Mouse (Mus musculus): ENCODE data around the gene Flnb. TPM values are rescaled to one million over a fixed set of nuclear protein-coding genes. Genes with fewer than 3 reads are reported as not detected.
A peak's percentile ranks its signal among the peaks of the same experiment; 100 is the strongest.

Gene Flnb
- total and polyA plus RNA-seq, 3 experiments = 0.43 to 2.0 (median 1.8) TPM

- no peak for ATAC-seq (ENCODE audit: extremely low read depth, insufficient number of reproducible peaks, low FRiP score, poor library complexity, severe bottlenecking)
- H3K36me3 ChIP-seq (replicated peaks) = peaks cover 15% of the 10 kb centered on the region
Observed at GRCm38 (mm10) chr14:7943801-7944135, 126.0 kb downstream of the Flnb start.

GRCm38 (mm10) chr14:7944349-7945039 lies 126.7 kb downstream of the Flnb start:
- Histone ChIP-seq H3K27me3 (ENCODE audit: insufficient read depth, low read length) (peaks cover 5% of the 10 kb centered on the region; the same call in 1 of the 2 replicates), H3K36me3 (replicated peaks) (peaks cover 15% of the 10 kb centered on the region), H3K4me1 (ENCODE audit: insufficient read depth, low read depth, low read length) (peaks cover 63% of the 10 kb centered on the region), H3K4me3 (ENCODE audit: low read depth, low read length) (no peak overlapping the region; the same call in 1 of the 2 replicates), H3K9me3 (replicated peaks) (no peaks in the 10 kb centered on the region)
- TF ChIP-seq CTCF (IDR thresholded peaks at IDR 0.05; ENCODE audit: low read depth, low read length) = peak; percentile 25; the same call in 1 of the 2 replicates
- no peak for TF ChIP-seq POLR2AphosphoS5 (IDR thresholded peaks at IDR 0.05; ENCODE audit: insufficient replicate concordance, low read depth, low read length)
- peak; percentile 48 for ATAC-seq (ENCODE audit: extremely low read depth, insufficient number of reproducible peaks, low FRiP score, poor library complexity, severe bottlenecking)
- DNase-seq (ENCODE audit: low spot score) = peak; percentile 28

More at GRCm38 (mm10) chr14:7943801-7944135, 126.0 kb downstream of the Flnb start:
- Histone ChIP-seq H3K4me3 (ENCODE audit: low read depth, low read length) (no peak overlapping the region), H3K4me1 (ENCODE audit: insufficient read depth, low read depth, low read length) (peaks cover 62% of the 10 kb centered on the region), H3K9me3 (replicated peaks) (no peaks in the 10 kb centered on the region), H3K27me3 (ENCODE audit: insufficient read depth, low read length) (peaks cover 5% of the 10 kb centered on the region; the same call in 1 of the 2 replicates)
- no peak for DNase-seq (ENCODE audit: low spot score)
- no peak for TF ChIP-seq GATA1 (IDR thresholded peaks at IDR 0.05; ENCODE audit: borderline replicate concordance, low read length)
- no peak for TF ChIP-seq TAL1 (conservative IDR thresholded peaks at IDR 0.05; ENCODE audit: low read depth, low read length)
- TF ChIP-seq CTCF (IDR thresholded peaks at IDR 0.05; ENCODE audit: low read depth, low read length) = no peak
- no peak for TF ChIP-seq GATA2 (IDR thresholded peaks at IDR 0.05; ENCODE audit: borderline replicate concordance, low read depth, low read length)
- no peak for TF ChIP-seq POLR2AphosphoS5 (IDR thresholded peaks at IDR 0.05; ENCODE audit: insufficient replicate concordance, low read depth, low read length)

GRCm38 (mm10) chr14:7945261-7945660 lies 127.5 kb downstream of the Flnb start:
- DNase-seq (ENCODE audit: low spot score) (no peak), ATAC-seq (ENCODE audit: extremely low read depth, insufficient number of reproducible peaks, low FRiP score, poor library complexity, severe bottlenecking) (no peak)
- H3K4me3 ChIP-seq (ENCODE audit: low read depth, low read length) = no peak overlapping the region
- H3K9me3 ChIP-seq (replicated peaks) = no peaks in the 10 kb centered on the region
- H3K27me3 ChIP-seq (ENCODE audit: insufficient read depth, low read length) = peaks cover 9% of the 10 kb centered on the region
- H3K36me3 ChIP-seq (replicated peaks) = peaks cover 18% of the 10 kb centered on the region
- no peak for TF ChIP-seq GATA1 (IDR thresholded peaks at IDR 0.05; ENCODE audit: borderline replicate concordance, low read length)
- peaks cover 57% of the 10 kb centered on the region for H3K4me1 ChIP-seq (ENCODE audit: insufficient read depth, low read depth, low read length)

GRCm38 (mm10) chr14:7951234-7951633 lies 133.5 kb downstream of the Flnb start:
- no peak for ATAC-seq (ENCODE audit: extremely low read depth, insufficient number of reproducible peaks, low FRiP score, poor library complexity, severe bottlenecking)
- Histone ChIP-seq H3K4me3 (ENCODE audit: low read depth, low read length) (no peak overlapping the region), H3K9me3 (replicated peaks) (no peaks in the 10 kb centered on the region), H3K4me1 (ENCODE audit: insufficient read depth, low read depth, low read length) (peaks cover 14% of the 10 kb centered on the region), H3K36me3 (replicated peaks) (peaks cover 9% of the 10 kb centered on the region), H3K27me3 (ENCODE audit: insufficient read depth, low read length) (peaks cover 36% of the 10 kb centered on the region)
- TF ChIP-seq TAL1 (conservative IDR thresholded peaks at IDR 0.05; ENCODE audit: low read depth, low read length) (no peak), GATA1 (IDR thresholded peaks at IDR 0.05; ENCODE audit: borderline replicate concordance, low read length) (no peak), CTCF (IDR thresholded peaks at IDR 0.05; ENCODE audit: low read depth, low read length) (no peak), GATA2 (IDR thresholded peaks at IDR 0.05; ENCODE audit: borderline replicate concordance, low read depth, low read length) (no peak), POLR2AphosphoS5 (IDR thresholded peaks at IDR 0.05; ENCODE audit: insufficient replicate concordance, low read depth, low read length) (no peak)
- no peak for DNase-seq (ENCODE audit: low spot score)

GRCm38 (mm10) chr14:7952610-7953254 lies 135.0 kb downstream of the Flnb start:
- DNase-seq (ENCODE audit: low spot score) (no peak), ATAC-seq (ENCODE audit: extremely low read depth, insufficient number of reproducible peaks, low FRiP score, poor library complexity, severe bottlenecking) (no peak)
- H3K4me3 ChIP-seq (ENCODE audit: low read depth, low read length) = no peak overlapping the region
- peaks cover 16% of the 10 kb centered on the region for H3K4me1 ChIP-seq (ENCODE audit: insufficient read depth, low read depth, low read length)
- no peaks in the 10 kb centered on the region for H3K9me3 ChIP-seq (replicated peaks)
- H3K36me3 ChIP-seq (replicated peaks) = peaks cover 9% of the 10 kb centered on the region
- H3K27me3 ChIP-seq (ENCODE audit: insufficient read depth, low read length) = peaks cover 42% of the 10 kb centered on the region
- no peak for TF ChIP-seq POLR2AphosphoS5 (IDR thresholded peaks at IDR 0.05; ENCODE audit: insufficient replicate concordance, low read depth, low read length)
- no peak for TF ChIP-seq GATA1 (IDR thresholded peaks at IDR 0.05; ENCODE audit: borderline replicate concordance, low read length)
- TF ChIP-seq GATA2 (IDR thresholded peaks at IDR 0.05; ENCODE audit: borderline replicate concordance, low read depth, low read length) = no peak
- no peak for TF ChIP-seq CTCF (IDR thresholded peaks at IDR 0.05; ENCODE audit: low read depth, low read length)
- no peak for TF ChIP-seq TAL1 (conservative IDR thresholded peaks at IDR 0.05; ENCODE audit: low read depth, low read length)

- H3K9me3 ChIP-seq (replicated peaks) = no peaks in the 10 kb centered on the region
- no peak overlapping the region for H3K4me3 ChIP-seq (ENCODE audit: low read depth, low read length)
- no peak for ATAC-seq (ENCODE audit: extremely low read depth, insufficient number of reproducible peaks, low FRiP score, poor library complexity, severe bottlenecking)
- TF ChIP-seq GATA2 (IDR thresholded peaks at IDR 0.05; ENCODE audit: borderline replicate concordance, low read depth, low read length) (no peak), CTCF (IDR thresholded peaks at IDR 0.05; ENCODE audit: low read depth, low read length) (no peak), TAL1 (conservative IDR thresholded peaks at IDR 0.05; ENCODE audit: low read depth, low read length) (no peak), POLR2AphosphoS5 (IDR thresholded peaks at IDR 0.05; ENCODE audit: insufficient replicate concordance, low read depth, low read length) (no peak), GATA1 (IDR thresholded peaks at IDR 0.05; ENCODE audit: borderline replicate concordance, low read length) (no peak)
- H3K4me1 ChIP-seq (ENCODE audit: insufficient read depth, low read depth, low read length) = peaks cover 17% of the 10 kb centered on the region; the same call in 1 of the 2 replicates
- peaks cover 36% of the 10 kb centered on the region for H3K27me3 ChIP-seq (ENCODE audit: insufficient read depth, low read length)
- DNase-seq (ENCODE audit: low spot score) = no peak
- H3K36me3 ChIP-seq (replicated peaks) = peaks cover 6% of the 10 kb centered on the region
Observed at GRCm38 (mm10) chr14:7954071-7954471, 136.3 kb downstream of the Flnb start.

All from G1E (cell line).